Mouse (Mus musculus) erythroid progenitor cell, adult 5-6 weeks (primary cell): ENCODE data around the gene Snx13. TPM values are rescaled to one million over a fixed set of nuclear protein-coding genes. Genes with fewer than 3 reads are reported as not detected.
A peak's percentile ranks its signal among the peaks of the same experiment; 100 is the strongest.

Experiments
- ATAC-seq: replicated peaks from 2 replicates; pipeline ENCODE4 v1.8.0; 2016; ENCODE audit warnings: moderate number of reproducible peaks, mild to moderate bottlenecking, moderate TSS enrichment, inconsistent platforms; ENCODE audit not compliant: poor library complexity, low FRiP score, severe bottlenecking
- total RNA-seq, 2 experiments: library from RNA; stranded (forward) in 1 of 2; stranded (reverse) in 1 of 2; fragments of 150-400 nt in 1 of 2; fragments of 186-747, 209-891 nt in 1 of 2; gene quantifications; 2 replicates each; pipeline versions ENCODE4 v1.2.3 to v1.2.4; 2015 to 2017; ENCODE audit warnings: low replicate concordance in 2 of 2

Snx13 gene
- total RNA-seq, 2 experiments from 2014 or later: 10.4 to 31.0 TPM

GRCm38 (mm10) chr12:35176628-35177027, 129.6 kb downstream of the Snx13 start:
- no peak for ATAC-seq

- peak; percentile 71; the same call in 1 of the 2 replicates for ATAC-seq
Observed at GRCm38 (mm10) chr12:35182675-35183074, 135.7 kb downstream of the Snx13 start.

- ATAC-seq: no peak
Observed at GRCm38 (mm10) chr12:35184261-35184660, 137.3 kb downstream of the Snx13 start.

GRCm38 (mm10) chr12:35191698-35192425, 144.9 kb downstream of the Snx13 start:
- no peak for ATAC-seq

- ATAC-seq: no peak
Observed at GRCm38 (mm10) chr12:35192426-35192769, 145.4 kb downstream of the Snx13 start.

Other genes with a start within 250 kb of the Snx13 start
- gene Hdac9, start 130.1 kb upstream of the Snx13 start, total RNA-seq (2015; ENCODE audit: low replicate concordance): 1.7 and 4.3 TPM in 2 replicates
- gene Hdac9, start 130.1 kb upstream of the Snx13 start, total RNA-seq (2017; ENCODE audit: low replicate concordance): 2.2 and 2.3 TPM in 2 replicates
- not detected in 2 replicates for gene Prps1l1, start 62.4 kb upstream of the Snx13 start, total RNA-seq (2015; ENCODE audit: low replicate concordance)
- gene Prps1l1, start 62.4 kb upstream of the Snx13 start, total RNA-seq (2017; ENCODE audit: low replicate concordance): 2.2 TPM in 1 of 2 replicates, not detected in the other